Mouse (Mus musculus) liver, postnatal 0 days (tissue): ENCODE results near the gene Sh3d19.

ENCODE experiments used
- CTCF ChIP-seq: sonication (generic); IDR thresholded peaks from 2 replicates; pipeline ENCODE4 v1.5.1; 2016; ENCODE audit warnings: antibody characterized with exemption, low read depth
- EP300 ChIP-seq: IDR thresholded peaks from 2 replicates; pipeline ENCODE4 v1.6.1; 2016; ENCODE audit warnings: antibody characterized with exemption, low read depth, mild to moderate bottlenecking

- TF ChIP-seq EP300 (no peak), CTCF (no peak)
These were observed 123.0 kb downstream of the Sh3d19 start for GRCm38 (mm10) chr3:86093907-86094306.
